Mouse (Mus musculus) CH12.LX (cell line): ENCODE measurements at regions not wholly inside any gene's neighbourhood (a gene's known extent, or its start where the extent isn't known, plus 50 kb on each side); places are given as distances from the start of the nearest gene placed in this dataset.
A peak's percentile ranks its signal among the peaks of the same experiment; 100 is the strongest.

Experiments
- DNase-seq: peaks from one replicate; pipeline ENCODE4 v3.0.0-alpha.2; 2013; ENCODE audit errors: extremely low read depth
- H3K27ac ChIP-seq: 2 replicates; pipeline ENCODE4 v1.5.1; 2012; ENCODE audit warnings: low read depth, mild to moderate bottlenecking, control low read depth, moderate library complexity; ENCODE audit not compliant: insufficient read depth
- H3K27me3 ChIP-seq: replicated peaks from 2 replicates; pipeline ENCODE3; 2012; ENCODE audit warnings: inconsistent platforms
- H3K36me3 ChIP-seq, 2 experiments: replicated peaks in 1 of 2; 2 replicates each; pipeline versions ENCODE3 to v1.6.1; 2012; ENCODE audit warnings: inconsistent platforms in 1 of 2, low read length in 1 of 2, mild to moderate bottlenecking in 1 of 2, mixed read lengths in 1 of 2, moderate library complexity in 1 of 2; ENCODE audit not compliant: control insufficient read depth in 1 of 2, insufficient read depth in 1 of 2
- H3K4me1 ChIP-seq, 2 experiments: 2 replicates each; pipeline ENCODE4 v1.6.1; 2012; ENCODE audit warnings: inconsistent platforms in 1 of 2, moderate library complexity in 1 of 2; ENCODE audit not compliant: insufficient read depth in 2 of 2, control insufficient read depth in 1 of 2
- H3K4me2 ChIP-seq: 2 replicates; pipeline ENCODE4 v1.6.1; 2012; ENCODE audit warnings: low read depth, mild to moderate bottlenecking, control low read depth; ENCODE audit not compliant: poor library complexity, insufficient read depth, severe bottlenecking
- H3K4me3 ChIP-seq, 3 experiments: fragments of 150-350 bp in 1 of 3; sonication (generic) in 1 of 3; replicated peaks in 1 of 3; 2 replicates each; pipeline versions ENCODE3 to v1.5.1; 2011 to 2012; ENCODE audit warnings: low read depth in 2 of 3, low read length in 2 of 3, mild to moderate bottlenecking in 2 of 3, moderate library complexity in 2 of 3, control low read depth in 1 of 3, improper control_type of control experiment in 1 of 3, inconsistent platforms in 1 of 3, mixed read lengths in 1 of 3; ENCODE audit not compliant: poor library complexity in 1 of 3
- H3K79me2 ChIP-seq: replicated peaks from 2 replicates; pipeline ENCODE4 v1.6.1; 2012; ENCODE audit warnings: mild to moderate bottlenecking, moderate library complexity; ENCODE audit not compliant: control insufficient read depth, poor library complexity, insufficient read depth, severe bottlenecking; ENCODE audit errors: extremely low read depth
- H3K9ac ChIP-seq: 2 replicates; pipeline ENCODE4 v1.6.1; 2012; ENCODE audit warnings: low read depth, mild to moderate bottlenecking, control low read depth, moderate library complexity; ENCODE audit not compliant: insufficient read depth
- H3K9me3 ChIP-seq: replicated peaks from 2 replicates; pipeline ENCODE3; 2012; ENCODE audit warnings: low read length, inconsistent platforms, mixed read lengths
- BHLHE40 ChIP-seq: IDR thresholded peaks from 2 replicates; pipeline ENCODE4 v1.6.1; 2011; ENCODE audit warnings: mild to moderate bottlenecking, low read depth, low read length, improper control_type of control experiment
- CHD1 ChIP-seq: IDR thresholded peaks from 2 replicates; pipeline ENCODE4 v1.6.1; 2012; ENCODE audit warnings: low read depth, low read length, improper control_type of control experiment, inconsistent platforms
- CHD2 ChIP-seq: IDR thresholded peaks from 2 replicates; pipeline ENCODE4 v1.6.1; 2011; ENCODE audit warnings: low read length, improper control_type of control experiment
- CTCF ChIP-seq, 2 experiments: IDR thresholded peaks in 1 of 2; conservative IDR thresholded peaks in 1 of 2; 2 replicates each; pipeline ENCODE4 v1.5.1; 2011 to 2012; ENCODE audit warnings: low read depth in 2 of 2, low read length in 2 of 2, improper control_type of control experiment in 1 of 2, inconsistent platforms in 1 of 2, mild to moderate bottlenecking in 1 of 2, moderate library complexity in 1 of 2
- ELF1 ChIP-seq: IDR thresholded peaks from 2 replicates; pipeline ENCODE4 v1.6.1; 2014; ENCODE audit warnings: low read depth, mild to moderate bottlenecking, inconsistent platforms, low read length, improper control_type of control experiment
- EP300 ChIP-seq: IDR thresholded peaks from 2 replicates; pipeline ENCODE4 v1.6.1; 2011; ENCODE audit warnings: low read length, improper control_type of control experiment
- GABPA ChIP-seq: IDR thresholded peaks from 2 replicates; pipeline ENCODE4 v1.6.1; 2012; ENCODE audit warnings: low read depth, low read length, improper control_type of control experiment, inconsistent platforms; ENCODE audit not compliant: insufficient replicate concordance
- HCFC1 ChIP-seq: IDR thresholded peaks from 2 replicates; pipeline ENCODE4 v1.6.1; 2012; ENCODE audit warnings: low read depth, mild to moderate bottlenecking, inconsistent platforms, low read length, improper control_type of control experiment
- IRF4 ChIP-seq: IDR thresholded peaks from 2 replicates; pipeline ENCODE4 v1.6.1; 2014; ENCODE audit warnings: low read depth, mild to moderate bottlenecking, inconsistent platforms, low read length, improper control_type of control experiment
- JUN ChIP-seq: IDR thresholded peaks from 2 replicates; pipeline ENCODE4 v1.6.1; 2011; ENCODE audit warnings: low read depth, mild to moderate bottlenecking, low read length, improper control_type of control experiment, moderate library complexity; ENCODE audit not compliant: insufficient read depth
- KAT2A ChIP-seq: IDR thresholded peaks from 2 replicates; pipeline ENCODE4 v1.6.1; 2012; ENCODE audit warnings: low read length, improper control_type of control experiment, inconsistent platforms; ENCODE audit not compliant: insufficient replicate concordance
- MAFK ChIP-seq: IDR thresholded peaks from 2 replicates; pipeline ENCODE4 v1.6.1; 2011; ENCODE audit warnings: low read length, improper control_type of control experiment; ENCODE audit not compliant: insufficient replicate concordance
- MAX ChIP-seq: IDR thresholded peaks from 2 replicates; pipeline ENCODE4 v1.6.1; 2011; ENCODE audit warnings: low read length, improper control_type of control experiment
- MAZ ChIP-seq: IDR thresholded peaks from 2 replicates; pipeline ENCODE4 v1.6.1; 2012; ENCODE audit warnings: low read depth, mild to moderate bottlenecking, inconsistent platforms, low read length, improper control_type of control experiment, moderate library complexity
- MXI1 ChIP-seq: IDR thresholded peaks from 2 replicates; pipeline ENCODE4 v1.6.1; 2011; ENCODE audit warnings: mild to moderate bottlenecking, low read depth, low read length, improper control_type of control experiment
- MYC ChIP-seq: IDR thresholded peaks from 2 replicates; pipeline ENCODE4 v1.6.1; 2011; ENCODE audit warnings: low read depth, mild to moderate bottlenecking, improper control_type of control experiment, low read length
- NELFE ChIP-seq: IDR thresholded peaks from 2 replicates; pipeline ENCODE4 v1.6.1; 2011; ENCODE audit warnings: low read depth, low read length, improper control_type of control experiment
- NRF1 ChIP-seq: IDR thresholded peaks from 2 replicates; pipeline ENCODE4 v1.6.1; 2014; ENCODE audit warnings: low read depth, mild to moderate bottlenecking, inconsistent platforms, low read length, improper control_type of control experiment, moderate library complexity
- PAX5 ChIP-seq: IDR thresholded peaks from 2 replicates; pipeline ENCODE4 v1.6.1; 2012; ENCODE audit warnings: low read length, inconsistent platforms, mixed read lengths
- POLR2AphosphoS2 ChIP-seq: IDR thresholded peaks from 2 replicates; pipeline ENCODE4 v1.6.1; 2011; ENCODE audit warnings: low read depth, low read length, improper control_type of control experiment
- RAD21 ChIP-seq: IDR thresholded peaks from 2 replicates; pipeline ENCODE4 v1.6.1; 2011; ENCODE audit warnings: low read depth, mild to moderate bottlenecking, low read length, improper control_type of control experiment, moderate library complexity
- RCOR1 ChIP-seq: conservative IDR thresholded peaks from 2 replicates; pipeline ENCODE4 v1.6.1; 2012; ENCODE audit warnings: low read depth, mild to moderate bottlenecking, inconsistent platforms, low read length, improper control_type of control experiment
- SIN3A ChIP-seq: IDR thresholded peaks from 2 replicates; pipeline ENCODE4 v1.6.1; 2012; ENCODE audit warnings: low read length, improper control_type of control experiment, inconsistent platforms
- SMC3 ChIP-seq: IDR thresholded peaks from 2 replicates; pipeline ENCODE4 v1.6.1; 2011; ENCODE audit warnings: low read depth, low read length, improper control_type of control experiment
- TBP ChIP-seq: conservative IDR thresholded peaks from 2 replicates; pipeline ENCODE4 v1.6.1; 2011; ENCODE audit warnings: low read depth, low read length, improper control_type of control experiment
- TCF12 ChIP-seq: IDR thresholded peaks from 2 replicates; pipeline ENCODE4 v1.6.1; 2014; ENCODE audit warnings: low read depth, mild to moderate bottlenecking, inconsistent platforms, low read length, improper control_type of control experiment
- UBTF ChIP-seq: IDR thresholded peaks from 2 replicates; pipeline ENCODE4 v1.6.1; 2012; ENCODE audit warnings: low read depth, mild to moderate bottlenecking, inconsistent platforms, low read length, improper control_type of control experiment, moderate library complexity
- USF1 ChIP-seq: IDR thresholded peaks from 2 replicates; pipeline ENCODE4 v1.6.1; 2014; ENCODE audit warnings: low read depth, mild to moderate bottlenecking, inconsistent platforms, low read length, improper control_type of control experiment
- ZC3H11A ChIP-seq: IDR thresholded peaks from 2 replicates; pipeline ENCODE4 v1.6.1; 2012; ENCODE audit warnings: low read depth, mild to moderate bottlenecking, inconsistent platforms, low read length, improper control_type of control experiment
- ZKSCAN1 ChIP-seq: IDR thresholded peaks from 2 replicates; pipeline ENCODE4 v1.6.1; 2012; ENCODE audit warnings: low read depth, inconsistent platforms, low read length, improper control_type of control experiment, borderline replicate concordance
- ZMIZ1 ChIP-seq: IDR thresholded peaks from 2 replicates; pipeline ENCODE4 v1.6.1; 2012; ENCODE audit warnings: low read depth, mild to moderate bottlenecking, inconsistent platforms, low read length, improper control_type of control experiment
- dilution Hi-C: fragments of 300-500 bp; cut with MboI; formaldehyde crosslinking; loops from 2 replicates; pipeline ENCODE4 v1.14.3; 2020; ENCODE audit warnings: low sequenced_read_pairs; ENCODE audit not compliant: extremely low pct_unique_long_range_greater_than_20kb, extremely low pct_ligation_motif_present
- in situ Hi-C: fragments of 300-500 bp; cut with MboI; formaldehyde crosslinking; loops from 3 replicates; pipeline ENCODE4 v1.14.3; 2019; ENCODE audit warnings: low sequenced_read_pairs, low pct_ligation_motif_present, low pct_unique_long_range_greater_than_20kb, mixed read lengths

DNA sequence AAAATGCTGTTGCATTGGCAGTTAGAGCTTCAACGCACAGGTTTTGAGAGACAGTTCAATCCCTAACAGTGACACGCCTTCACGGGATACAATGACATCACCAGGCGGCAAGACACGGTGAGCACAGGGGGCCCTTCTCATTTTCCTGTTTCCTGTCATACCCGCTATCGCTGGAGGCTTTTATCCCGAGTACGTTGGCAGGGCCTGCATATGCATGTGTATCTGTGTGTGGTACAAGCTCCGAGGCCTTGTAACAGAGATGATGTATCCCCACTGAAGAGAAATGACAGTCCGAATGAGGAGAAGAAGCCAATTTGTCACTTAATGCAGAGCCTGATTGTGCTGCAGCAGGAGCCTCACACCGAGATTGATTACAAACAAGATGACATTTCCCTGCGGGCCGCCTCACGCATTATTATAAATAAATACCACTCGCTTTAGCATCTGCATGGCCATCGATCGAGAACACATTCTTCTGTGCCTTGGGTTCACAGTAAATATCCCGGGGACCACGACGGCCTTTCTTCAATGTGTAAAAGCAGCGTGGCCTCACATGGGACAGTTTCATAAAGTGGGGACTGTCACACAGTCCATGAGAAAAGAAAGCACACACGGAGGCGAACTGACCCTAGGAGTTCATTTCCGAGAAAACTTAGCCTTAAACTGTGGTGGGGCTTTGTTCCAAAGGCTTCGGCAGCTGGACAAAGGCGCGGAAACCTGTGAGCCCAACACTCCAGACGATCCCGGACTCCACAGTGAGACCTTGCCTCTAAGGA lies 54.9 kb upstream of the Noct start:
- no peak overlapping the region for H3K4me2 ChIP-seq
- no peaks in the 10 kb centered on the region for H3K9me3 ChIP-seq
- no peaks in the 10 kb centered on the region for H3K4me1 ChIP-seq
- in situ Hi-C loops (no loop called here), dilution Hi-C loops (no loop called here)
- no peaks in the 10 kb centered on the region for H3K27me3 ChIP-seq
- H3K36me3 ChIP-seq = no peaks in the 10 kb centered on the region
- H3K27ac ChIP-seq = no peak overlapping the region
- DNase-seq = no peak
- H3K79me2 ChIP-seq = no peaks in the 10 kb centered on the region
- H3K4me3 ChIP-seq = no peak overlapping the region
- no peak overlapping the region for H3K9ac ChIP-seq
- TF ChIP-seq BHLHE40 (no peak), CHD1 (no peak)

DNA sequence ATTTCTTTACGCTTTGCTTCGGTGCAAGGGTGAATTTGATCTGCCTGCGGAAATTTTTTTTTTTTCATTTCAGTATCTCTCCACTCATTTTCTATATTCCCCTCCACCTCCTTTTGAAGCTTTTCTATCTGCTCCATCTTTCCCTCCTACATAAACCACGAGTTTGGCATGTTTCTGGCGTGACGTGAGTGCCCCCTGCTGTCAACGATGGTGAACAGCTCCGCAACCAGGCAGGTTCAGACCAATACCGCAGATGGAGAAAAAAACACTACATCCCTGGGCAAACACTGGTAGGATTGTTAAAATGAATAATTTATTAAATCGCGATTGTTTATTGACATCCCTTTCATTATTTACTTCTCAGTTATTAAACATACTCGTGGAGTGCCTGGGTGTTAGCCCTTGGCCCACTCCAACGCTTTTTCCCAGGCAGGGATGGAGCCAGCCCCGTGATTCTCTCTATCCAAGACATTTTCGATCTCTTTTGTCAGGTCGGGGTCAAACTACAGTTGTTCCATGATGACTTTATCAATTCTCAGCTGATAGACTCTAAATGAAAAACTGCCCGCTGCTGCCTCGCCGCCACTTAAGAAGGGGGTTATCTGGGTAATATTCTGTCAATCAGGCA lies 53.9 kb upstream of the Noct start:
- Histone ChIP-seq H3K36me3 (no peaks in the 10 kb centered on the region), H3K27ac (no peak overlapping the region), H3K4me2 (no peak overlapping the region), H3K9ac (no peak overlapping the region), H3K4me3 (no peak overlapping the region), H3K27me3 (no peaks in the 10 kb centered on the region), H3K9me3 (no peaks in the 10 kb centered on the region), H3K4me1 (no peaks in the 10 kb centered on the region), H3K79me2 (no peaks in the 10 kb centered on the region)
- in situ Hi-C loops = no loop called here
- dilution Hi-C loops = no loop called here
- DNase-seq = peak; percentile 67
- TF ChIP-seq SIN3A (no peak), GABPA (no peak), MXI1 (no peak), MAX (peak; percentile 51; the same call in 1 of the 2 replicates), UBTF (no peak), JUN (no peak), ELF1 (no peak), RCOR1 (no peak), KAT2A (no peak), SMC3 (peak; percentile 83), EP300 (no peak), USF1 (no peak), CTCF (conservative IDR thresholded peaks at IDR 0.05 in 1 of 2, IDR thresholded peaks at IDR 0.05 in 1 of 2; ENCODE audit: low read depth in 2 of 2, low read length in 2 of 2) (peak; percentile 70 to 90), POLR2AphosphoS2 (no peak), CHD2 (no peak), ZMIZ1 (no peak), NELFE (no peak), RAD21 (peak; percentile 98), HCFC1 (no peak), ZKSCAN1 (no peak), MAZ (no peak), ZC3H11A (no peak), MYC (peak; percentile 84; the same call in 1 of the 2 replicates), TCF12 (no peak), PAX5 (no peak), NRF1 (no peak), IRF4 (peak; percentile 25; the same call in 1 of the 2 replicates), BHLHE40 (no peak), CHD1 (no peak), TBP (no peak), MAFK (no peak)
